Mouse (Mus musculus): ENCODE measurements around the gene Tgfbr3.
"Not testable (repeated sequence)": the region's sequence is repeated elsewhere in the genome, so short reads cannot be mapped to it uniquely, and the experiment has no call there.

Tgfbr3 gene

GRCm38 (mm10) chr5:107243445-107243844, 46.0 kb downstream of the Tgfbr3 start:
- DNase-seq (ENCODE audit: low read depth, low spot score) = no peak

- DNase-seq (ENCODE audit: low read depth, low spot score) = no peak
These were observed 46.4 kb downstream of the Tgfbr3 start for GRCm38 (mm10) chr5:107242993-107243392.

- no peak for DNase-seq (ENCODE audit: low read depth, low spot score)
These were observed 49.2 kb downstream of the Tgfbr3 start for GRCm38 (mm10) chr5:107240276-107240675.

- no peak for DNase-seq (ENCODE audit: low read depth, low spot score)
These were observed 51.4 kb downstream of the Tgfbr3 start for GRCm38 (mm10) chr5:107237971-107238426.

GRCm38 (mm10) chr5:107236975-107237374, 52.5 kb downstream of the Tgfbr3 start:
- no peak for DNase-seq (ENCODE audit: low read depth, low spot score)

GRCm38 (mm10) chr5:107236039-107236438, 53.4 kb downstream of the Tgfbr3 start:
- no peak for DNase-seq (ENCODE audit: low read depth, low spot score)

- no peak for DNase-seq (ENCODE audit: low read depth, low spot score)
These were observed 55.8 kb downstream of the Tgfbr3 start for GRCm38 (mm10) chr5:107233366-107234354.

GRCm38 (mm10) chr5:107230189-107230588, 59.2 kb downstream of the Tgfbr3 start:
- DNase-seq (ENCODE audit: low read depth, low spot score) = no peak

- DNase-seq (ENCODE audit: low read depth, low spot score) = no peak
These were observed 60.4 kb downstream of the Tgfbr3 start for GRCm38 (mm10) chr5:107229037-107229436.

GRCm38 (mm10) chr5:107227580-107227979, 61.8 kb downstream of the Tgfbr3 start:
- DNase-seq (ENCODE audit: low read depth, low spot score) = no peak

- no peak for DNase-seq (ENCODE audit: low read depth, low spot score)
These were observed 64.5 kb downstream of the Tgfbr3 start for GRCm38 (mm10) chr5:107224820-107225417.

GRCm38 (mm10) chr5:107224151-107224550, 65.3 kb downstream of the Tgfbr3 start:
- no peak for DNase-seq (ENCODE audit: low read depth, low spot score)

- not testable (repeated sequence) for DNase-seq (ENCODE audit: low read depth, low spot score)
These were observed 65.9 kb downstream of the Tgfbr3 start for GRCm38 (mm10) chr5:107223483-107223882.

- peak; percentile 63 for DNase-seq (ENCODE audit: low read depth, low spot score)
These were observed 66.4 kb downstream of the Tgfbr3 start for GRCm38 (mm10) chr5:107223029-107223428.

GRCm38 (mm10) chr5:107222670-107223005, 66.8 kb downstream of the Tgfbr3 start:
- DNase-seq (ENCODE audit: low read depth, low spot score) = no peak

- no peak for DNase-seq (ENCODE audit: low read depth, low spot score)
These were observed 67.3 kb downstream of the Tgfbr3 start for GRCm38 (mm10) chr5:107221892-107222669.

GRCm38 (mm10) chr5:107220936-107221335, 68.5 kb downstream of the Tgfbr3 start:
- no peak for DNase-seq (ENCODE audit: low read depth, low spot score)

GRCm38 (mm10) chr5:107219883-107220282, 69.5 kb downstream of the Tgfbr3 start:
- DNase-seq (ENCODE audit: low read depth, low spot score) = no peak

- DNase-seq (ENCODE audit: low read depth, low spot score) = no peak
These were observed 70.1 kb downstream of the Tgfbr3 start for GRCm38 (mm10) chr5:107219318-107219717.

GRCm38 (mm10) chr5:107218594-107218993, 70.8 kb downstream of the Tgfbr3 start:
- DNase-seq (ENCODE audit: low read depth, low spot score) = no peak

GRCm38 (mm10) chr5:107217139-107217538, 72.3 kb downstream of the Tgfbr3 start:
- DNase-seq (ENCODE audit: low read depth, low spot score) = no peak
